Mouse (Mus musculus) embryonic fibroblast, embryonic 13.5 days (primary cell): ENCODE measurements at regions not wholly inside any gene's neighbourhood (a gene's known extent, or its start where the extent isn't known, plus 50 kb on each side); places are given as distances from the start of the nearest gene placed in this dataset.

Experiments used
- CTCF ChIP-seq: IDR thresholded peaks from 2 replicates; pipeline ENCODE4 v1.5.1; 2011; ENCODE audit warnings: mild to moderate bottlenecking, control low read depth, low read length, moderate library complexity, borderline replicate concordance; ENCODE audit not compliant: insufficient read depth
- POLR2A ChIP-seq: IDR thresholded peaks from 2 replicates; pipeline ENCODE4 v1.6.1; 2011; ENCODE audit warnings: low read depth, mild to moderate bottlenecking, control low read depth, low read length, moderate library complexity

- TF ChIP-seq CTCF, result no peak
- no peak for TF ChIP-seq POLR2A
Observed at GRCm38 (mm10) chr6:100425551-100425950, 138.3 kb upstream of the Rybp start.
